Mouse (Mus musculus): ENCODE measurements around the gene Znrf4.

DNA sequence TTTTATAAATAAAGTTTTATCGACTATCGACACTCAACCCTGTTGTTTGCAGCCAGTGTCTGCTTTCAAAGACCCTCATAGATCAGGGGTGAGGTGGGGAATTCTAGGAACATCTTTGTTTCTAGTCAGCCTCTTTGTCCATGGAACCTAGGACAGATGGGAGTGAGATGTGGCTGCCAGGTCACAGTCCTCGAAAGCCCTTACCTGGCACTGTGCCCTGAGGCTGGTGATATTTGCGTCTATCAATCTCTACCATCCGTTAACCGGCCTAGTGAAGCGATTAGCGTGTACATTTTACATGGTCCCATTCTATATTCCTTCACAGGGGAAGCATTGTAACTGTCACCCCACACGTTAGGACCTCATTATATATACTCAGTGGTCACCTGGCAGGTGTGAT lies 26.3 kb downstream of the Znrf4 start:
- TF ChIP-seq CTCF (IDR thresholded peaks at IDR 0.05; ENCODE audit: low read depth, low read length) (no peak), POLR2A (IDR thresholded peaks at IDR 0.05; ENCODE audit: insufficient read depth, low read length) (no peak)
